Mouse (Mus musculus) intestine, embryonic 14.5 days (tissue): Measurements from ENCODE around the gene Ostm1. TPM values are rescaled to one million over a fixed set of nuclear protein-coding genes. Genes with fewer than 3 reads are reported as not detected.

ENCODE experiments used
- ATAC-seq: fragments of 200-750 bp; cut with Nextera tagmentation; replicated peaks from 2 replicates; pipeline ENCODE4 v1.8.0; 2017; ENCODE audit warnings: low read depth, moderate number of reproducible peaks, moderate TSS enrichment, moderate library complexity; ENCODE audit not compliant: low FRiP score, low TSS enrichment
- DNase-seq: peaks from one replicate; pipeline ENCODE4 v3.0.0-alpha.2; 2018; ENCODE audit warnings: low spot score
- H3K27ac ChIP-seq: fragments of 300-500 bp; sonication (generic); 2 replicates; pipeline ENCODE4 v1.5.1; 2014; ENCODE audit warnings: low read depth, mild to moderate bottlenecking, control low read depth
- H3K27me3 ChIP-seq: fragments of 300-500 bp; sonication (generic); replicated peaks from 2 replicates; pipeline ENCODE4 v1.6.1; 2014; ENCODE audit warnings: low read length, control low read depth; ENCODE audit not compliant: control insufficient read depth, insufficient read depth
- H3K36me3 ChIP-seq: fragments of 300-500 bp; sonication (generic); 2 replicates; pipeline ENCODE4 v1.6.1; 2014; ENCODE audit warnings: low read length, control low read depth; ENCODE audit not compliant: control insufficient read depth, insufficient read depth
- H3K4me1 ChIP-seq: fragments of 300-500 bp; sonication (generic); replicated peaks from 2 replicates; pipeline ENCODE4 v1.6.1; 2014; ENCODE audit warnings: low read length, control low read depth, mixed read lengths; ENCODE audit not compliant: control insufficient read depth, insufficient read depth
- H3K4me2 ChIP-seq: fragments of 300-500 bp; sonication (generic); 2 replicates; pipeline ENCODE4 v1.6.1; 2014; ENCODE audit warnings: low read length
- H3K4me3 ChIP-seq: fragments of 300-500 bp; sonication (generic); 2 replicates; pipeline ENCODE4 v1.5.1; 2014; ENCODE audit warnings: low read depth, low read length, control low read depth, mixed read lengths
- H3K9ac ChIP-seq: fragments of 300-500 bp; sonication (generic); 2 replicates; pipeline ENCODE4 v1.6.1; 2014; ENCODE audit warnings: mild to moderate bottlenecking, low read length
- H3K9me3 ChIP-seq: fragments of 300-500 bp; sonication (generic); 2 replicates; pipeline ENCODE4 v1.6.1; 2016; ENCODE audit warnings: low read length, control low read depth; ENCODE audit not compliant: control insufficient read depth
- WGBS: fragments of 180-500 bp; shearing (Covaris S2); extraction: QIAGEN DNeasy Blood & Tissue Kit; methylation state at CpG from one replicate; pipeline ENCODE4 v1.1.7; 2014; 5-methylcytosine and 5-hydroxymethylcytosine counted together
- polyA plus RNA-seq: library from polyadenylated mRNA; unstranded; fragments of >200 nt; fragmentation: Nextera tagmentation; extraction: Ambion mirVana; gene quantifications from 2 replicates; pipeline ENCODE4 v1.2.1, GENCODE M21; 2014

Ostm1 gene
- polyA plus RNA-seq, 1 experiment from 2014 or later: 13.0 TPM

GRCm38 (mm10) chr10:42679586-42679985 lies 96.0 kb downstream of the Ostm1 start:
- no peak for ATAC-seq
- WGBS: 12% methylated on average over 10 of the region's 10 CpGs
- Histone ChIP-seq H3K9me3 (no peaks in the 10 kb centered on the region), H3K4me2 (peak overlapping the region; percentile 55), H3K4me3 (peak overlapping the region; percentile 87), H3K27me3 (peaks cover 10% of the 10 kb centered on the region; the same call in 1 of the 2 replicates), H3K9ac (peak overlapping the region; percentile 58), H3K27ac (no peak overlapping the region), H3K4me1 (no peaks in the 10 kb centered on the region; the same call in 1 of the 2 replicates), H3K36me3 (no peaks in the 10 kb centered on the region)
- no peak for DNase-seq

- WGBS: 9% methylated on average over 6 of the region's 6 CpGs
- DNase-seq (no peak), ATAC-seq (no peak)
- H3K4me1 ChIP-seq: no peaks in the 10 kb centered on the region; the same call in 1 of the 2 replicates
- H3K36me3 ChIP-seq: no peaks in the 10 kb centered on the region
- peaks cover 10% of the 10 kb centered on the region; the same call in 1 of the 2 replicates for H3K27me3 ChIP-seq
- no peak overlapping the region for H3K9ac ChIP-seq
- no peak overlapping the region for H3K27ac ChIP-seq
- no peak overlapping the region for H3K4me3 ChIP-seq
- H3K4me2 ChIP-seq: peak overlapping the region; percentile 55
- no peaks in the 10 kb centered on the region for H3K9me3 ChIP-seq
Observed at GRCm38 (mm10) chr10:42680582-42681001, 97.0 kb downstream of the Ostm1 start.

GRCm38 (mm10) chr10:42682421-42682820 lies 98.8 kb downstream of the Ostm1 start:
- Histone ChIP-seq H3K4me2 (no peak overlapping the region), H3K4me3 (no peak overlapping the region), H3K27ac (no peak overlapping the region), H3K36me3 (no peaks in the 10 kb centered on the region), H3K9ac (no peak overlapping the region), H3K4me1 (no peaks in the 10 kb centered on the region; the same call in 1 of the 2 replicates), H3K9me3 (no peaks in the 10 kb centered on the region), H3K27me3 (peaks cover 10% of the 10 kb centered on the region; the same call in 1 of the 2 replicates)
- DNase-seq (no peak), ATAC-seq (no peak)
- 66% methylated on average over 8 of the region's 8 CpGs for WGBS

GRCm38 (mm10) chr10:42687873-42688272 lies 104.3 kb downstream of the Ostm1 start:
- Histone ChIP-seq H3K9ac (no peak overlapping the region), H3K4me3 (no peak overlapping the region), H3K36me3 (no peaks in the 10 kb centered on the region), H3K27me3 (no peaks in the 10 kb centered on the region), H3K27ac (no peak overlapping the region), H3K4me2 (no peak overlapping the region), H3K4me1 (no peaks in the 10 kb centered on the region), H3K9me3 (no peaks in the 10 kb centered on the region)
- WGBS: 89% methylated on average over 5 of the region's 5 CpGs
- DNase-seq: peak; percentile 25
- no peak for ATAC-seq

GRCm38 (mm10) chr10:42689694-42690093 lies 106.1 kb downstream of the Ostm1 start:
- Histone ChIP-seq H3K9me3 (no peaks in the 10 kb centered on the region), H3K4me2 (no peak overlapping the region), H3K9ac (no peak overlapping the region), H3K36me3 (no peaks in the 10 kb centered on the region), H3K4me3 (no peak overlapping the region), H3K27ac (no peak overlapping the region), H3K4me1 (no peaks in the 10 kb centered on the region), H3K27me3 (no peaks in the 10 kb centered on the region)
- WGBS: 68% methylated on average over 1 of the region's 1 CpGs
- peak; percentile 50 for DNase-seq
- ATAC-seq: no peak

GRCm38 (mm10) chr10:42690233-42691028 lies 106.8 kb downstream of the Ostm1 start:
- 79% methylated on average over 17 of the region's 17 CpGs for WGBS
- no peak for ATAC-seq
- Histone ChIP-seq H3K4me3 (no peak overlapping the region), H3K9me3 (no peaks in the 10 kb centered on the region), H3K4me2 (no peak overlapping the region), H3K36me3 (no peaks in the 10 kb centered on the region), H3K9ac (no peak overlapping the region), H3K4me1 (no peaks in the 10 kb centered on the region), H3K27me3 (no peaks in the 10 kb centered on the region), H3K27ac (no peak overlapping the region)
- DNase-seq: peak; percentile 50

GRCm38 (mm10) chr10:42691051-42691450 lies 107.4 kb downstream of the Ostm1 start:
- DNase-seq (peak; percentile 3), ATAC-seq (no peak)
- H3K4me3 ChIP-seq: no peak overlapping the region
- no peaks in the 10 kb centered on the region for H3K36me3 ChIP-seq
- no peak overlapping the region for H3K4me2 ChIP-seq
- H3K4me1 ChIP-seq: no peaks in the 10 kb centered on the region
- H3K9me3 ChIP-seq: no peaks in the 10 kb centered on the region
- H3K9ac ChIP-seq: no peak overlapping the region
- WGBS: 86% methylated on average over 2 of the region's 2 CpGs
- no peaks in the 10 kb centered on the region for H3K27me3 ChIP-seq
- H3K27ac ChIP-seq: no peak overlapping the region

GRCm38 (mm10) chr10:42692095-42692494 lies 108.5 kb downstream of the Ostm1 start:
- Histone ChIP-seq H3K4me3 (no peak overlapping the region), H3K27me3 (no peaks in the 10 kb centered on the region), H3K27ac (no peak overlapping the region), H3K9ac (no peak overlapping the region), H3K36me3 (no peaks in the 10 kb centered on the region), H3K9me3 (no peaks in the 10 kb centered on the region), H3K4me2 (no peak overlapping the region), H3K4me1 (no peaks in the 10 kb centered on the region)
- ATAC-seq: no peak
- no peak for DNase-seq
- 64% methylated on average over 2 of the region's 2 CpGs for WGBS

- H3K4me3 ChIP-seq: no peak overlapping the region
- H3K27me3 ChIP-seq: no peaks in the 10 kb centered on the region
- no peak overlapping the region for H3K27ac ChIP-seq
- no peaks in the 10 kb centered on the region for H3K36me3 ChIP-seq
- H3K9me3 ChIP-seq: no peaks in the 10 kb centered on the region
- no peak overlapping the region for H3K9ac ChIP-seq
- H3K4me2 ChIP-seq: no peak overlapping the region
- ATAC-seq: no peak
- DNase-seq: no peak
- no peaks in the 10 kb centered on the region for H3K4me1 ChIP-seq
Observed at GRCm38 (mm10) chr10:42692794-42693193, 109.2 kb downstream of the Ostm1 start.
